In the genomic region with DNA sequence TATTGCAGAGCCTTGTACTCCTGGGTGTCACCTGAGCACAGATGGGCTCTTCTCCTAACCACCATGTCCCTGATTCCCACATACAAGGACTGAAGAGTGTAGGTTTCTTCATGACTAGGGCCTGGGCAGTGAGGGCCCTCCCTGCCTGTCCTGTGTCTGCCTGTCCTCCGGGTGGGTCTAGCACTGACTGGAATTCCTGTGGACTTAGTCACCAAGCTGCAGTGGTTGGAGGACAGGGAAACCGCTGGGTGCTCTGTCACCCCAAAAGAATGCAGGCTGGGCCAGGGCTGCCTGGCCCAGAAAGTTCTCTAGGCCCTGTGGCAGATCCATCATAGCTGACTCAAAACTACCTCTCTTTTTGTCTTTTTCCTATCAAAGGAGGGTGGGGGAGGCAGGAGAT, we compare ENCODE assay signal across 10 mouse cellular contexts.
A peak's percentile ranks its signal among the peaks of the same experiment; 100 is the strongest.
DNase-seq lines count a peak whose midpoint lies in the region; ATAC-seq lines count a peak whose summit lies in the region.
"Had no signal": no experiment of that assay in that cellular context is flagged by ENCODE, and none has a peak within 500 bp of the region (broad histone marks: within the 10 kb centered on the region; RNA-seq: fewer than 3 reads in every experiment).

No protein-coding gene starts in this region.

- H3K4me2 ChIP-seq in heart, embryonic 15.5 days, result no peak overlapping the region
- H3K4me2 ChIP-seq in forebrain, embryonic 12.5 days, result no peak overlapping the region

- no peaks in the 10 kb centered on the region for H3K27me3 ChIP-seq in heart, embryonic 15.5 days
- H3K27me3 ChIP-seq in forebrain, embryonic 12.5 days, result no peaks in the 10 kb centered on the region

- no peak overlapping the region for H3K4me3 ChIP-seq in heart, embryonic 15.5 days
- H3K4me3 ChIP-seq in forebrain, embryonic 12.5 days (replicated peaks), result no peak overlapping the region

- H3K9me3 ChIP-seq in heart, embryonic 15.5 days (replicated peaks), result no peaks in the 10 kb centered on the region
- H3K9me3 ChIP-seq in forebrain, embryonic 12.5 days, result no peaks in the 10 kb centered on the region

- no peak overlapping the region for H3K9ac ChIP-seq in heart, embryonic 15.5 days
- no peak overlapping the region for H3K9ac ChIP-seq in forebrain, embryonic 12.5 days
- H3K9ac ChIP-seq: liver, embryonic 14.5 days had no signal

- peaks cover 80% of the 10 kb centered on the region for H3K4me1 ChIP-seq in heart, embryonic 15.5 days (replicated peaks)
- peaks cover 18% of the 10 kb centered on the region for H3K4me1 ChIP-seq in forebrain, embryonic 12.5 days

- H3K36me3 ChIP-seq in heart, embryonic 15.5 days, result no peaks in the 10 kb centered on the region
- peaks cover 5% of the 10 kb centered on the region; the same call in 1 of the 2 replicates for H3K36me3 ChIP-seq in forebrain, embryonic 12.5 days (replicated peaks)
- H3K36me3 ChIP-seq: G1E had no signal

- peak overlapping the region; percentile 77 for H3K27ac ChIP-seq in heart, embryonic 15.5 days
- no peak overlapping the region for H3K27ac ChIP-seq in forebrain, embryonic 12.5 days
- H3K27ac ChIP-seq: liver, embryonic 14.5 days had no signal

- peak; percentile 23 to 84 for DNase-seq in urinary bladder, adult 18-20 months (ENCODE audit: low spot score in 2 of 2)
- DNase-seq in urinary bladder, postnatal 10 days (ENCODE audit: low spot score), result no peak
- peak; percentile 73 to 78 for DNase-seq in lung, adult 18-20 months
- DNase-seq in thymus, postnatal 14 days, result no peak
- DNase-seq in cerebellum, postnatal 4 days (ENCODE audit: low spot score in 2 of 2), result no peak
- DNase-seq in spleen, postnatal 4 days (ENCODE audit: low spot score in 2 of 2), result no peak

- ATAC-seq in heart, embryonic 15.5 days (replicated peaks; ENCODE audit: insufficient number of reproducible peaks, insufficient read depth, low FRiP score, low read depth), result peak; percentile 90
- no peak for ATAC-seq in forebrain, embryonic 12.5 days (ENCODE audit: low FRiP score)

- 13% methylated on average over 2 of the region's 2 CpGs for WGBS in heart, embryonic 15.5 days
- 78% methylated on average over 2 of the region's 2 CpGs for WGBS in forebrain, embryonic 12.5 days

Comparison
In these comparisons a context has a peak if more than half of its experiments do, and no peak if none do; other contexts are left out.
1. DNase-seq: peak in urinary bladder, adult 18-20 months (2 of 2) and lung, adult 18-20 months (2 of 2); none in urinary bladder, postnatal 10 days (single experiment), thymus, postnatal 14 days (single experiment), cerebellum, postnatal 4 days (0 of 2) and spleen, postnatal 4 days (0 of 2).